In genomic region chr2:90904076-90904855, GRCm38 (mm10) we compare ENCODE assay signal across 8 mouse cellular contexts. TPM values are rescaled to one million over a fixed set of nuclear protein-coding genes. Genes with fewer than 3 reads are reported as not detected.
DNase-seq lines count a peak whose midpoint lies in the region.

Gene Kbtbd4, plus strand, starts transcription at chr2:90904740.
Gene Ndufs3, minus strand, starts transcription at chr2:90904827.

- intact Hi-C loops in left cerebral cortex, postnatal 14 days (cut with DNase I), result no loop called here

- DNase-seq in adipocyte (ENCODE audit: low spot score), result peak; percentile 91
- peak; percentile 96 for DNase-seq in embryo, embryonic 10 days (ENCODE audit: low spot score)
- DNase-seq in gastrocnemius, postnatal 10 days, result peak; percentile 83
- peak; percentile 96 for DNase-seq in induced T-regulatory cell, adult 2 months (ENCODE audit: low read depth)
- DNase-seq in left cerebral cortex, postnatal 14 days (ENCODE audit: low spot score in 2 of 2), result peak; percentile 84 to 88
- DNase-seq in mesoderm, embryonic 11.5 days (ENCODE audit: low read depth, low spot score), result peak; percentile 94
- peak; percentile 78 to 82 for DNase-seq in right cerebral cortex, postnatal 36 days (ENCODE audit: low spot score in 2 of 2)
- peak; percentile 88 for DNase-seq in yolk sac, embryonic 10.5 days (ENCODE audit: low spot score)

RNA-seq across cellular contexts. Expression of gene Kbtbd4, which starts in this region (rescaled TPM):
- total RNA-seq in gastrocnemius, postnatal 10 days (2021), result 10 to 100 TPM; 14.9 to 20.1 TPM
- total RNA-seq in left cerebral cortex, postnatal 14 days (2021), result 10 to 100 TPM; 33.1 to 35.0 TPM

RNA-seq across cellular contexts. Expression of gene Ndufs3, which starts in this region (rescaled TPM):
- 100 to 1,000 TPM; 406 to 473 TPM for total RNA-seq in gastrocnemius, postnatal 10 days (2021)
- total RNA-seq in left cerebral cortex, postnatal 14 days (2021), result 100 to 1,000 TPM; 224 to 244 TPM

Comparison
In these comparisons a context has a peak if more than half of its experiments do, and no peak if none do; other contexts are left out.
1. Peak in every context shown above with its lines: DNase-seq.